Mouse (Mus musculus) WW6 (cell line): ENCODE results near the gene Fggy.

Source experiments
- DNase-seq: peaks from one replicate; pipeline ENCODE4 v3.0.0-alpha.2; 2013; ENCODE audit warnings: low read depth, low spot score

Gene Fggy

DNA sequence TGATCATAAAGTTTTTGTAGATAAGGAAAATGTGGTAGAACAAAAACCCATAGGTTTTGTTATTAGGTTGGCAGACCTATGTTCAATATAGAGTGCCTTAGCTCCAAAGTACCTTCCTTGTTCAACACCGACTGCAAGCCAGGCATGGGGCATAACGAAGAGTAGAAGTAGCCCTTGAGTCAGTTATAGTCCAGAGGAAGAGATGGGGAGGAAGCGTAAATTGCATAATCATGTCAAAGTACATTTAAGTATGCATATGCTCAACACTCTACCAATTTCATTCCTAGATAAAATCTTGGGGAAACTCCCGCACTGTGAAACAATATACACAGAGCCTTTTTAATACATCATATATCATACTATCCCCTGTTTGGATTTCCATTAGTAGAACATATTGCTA lies 221.2 kb downstream of the Fggy start:
- DNase-seq = no peak

- no peak for DNase-seq
Observed at GRCm38 (mm10) chr4:95784146-95784895, 227.0 kb downstream of the Fggy start.

DNA sequence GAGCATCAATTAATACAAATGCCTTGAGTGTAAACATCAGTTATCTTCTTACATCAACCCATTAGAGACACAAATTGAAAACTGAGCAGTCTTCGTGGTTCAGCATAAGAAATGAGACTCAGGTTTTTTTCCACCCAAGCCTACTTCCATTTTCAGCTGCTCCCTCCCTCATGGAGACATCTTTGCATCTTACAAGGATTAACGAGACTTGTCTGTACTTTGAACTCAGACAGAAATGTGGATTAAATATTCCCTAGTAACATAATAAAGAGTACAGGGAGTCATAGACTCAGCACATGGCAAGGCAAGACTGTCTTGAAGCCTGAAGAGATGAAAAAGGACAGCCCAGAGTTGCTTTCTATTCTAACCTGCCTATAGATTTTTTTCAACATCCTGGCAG lies 230.3 kb downstream of the Fggy start:
- no peak for DNase-seq

- no peak for DNase-seq
Observed at GRCm38 (mm10) chr4:95788867-95789266, 231.6 kb downstream of the Fggy start.

DNA sequence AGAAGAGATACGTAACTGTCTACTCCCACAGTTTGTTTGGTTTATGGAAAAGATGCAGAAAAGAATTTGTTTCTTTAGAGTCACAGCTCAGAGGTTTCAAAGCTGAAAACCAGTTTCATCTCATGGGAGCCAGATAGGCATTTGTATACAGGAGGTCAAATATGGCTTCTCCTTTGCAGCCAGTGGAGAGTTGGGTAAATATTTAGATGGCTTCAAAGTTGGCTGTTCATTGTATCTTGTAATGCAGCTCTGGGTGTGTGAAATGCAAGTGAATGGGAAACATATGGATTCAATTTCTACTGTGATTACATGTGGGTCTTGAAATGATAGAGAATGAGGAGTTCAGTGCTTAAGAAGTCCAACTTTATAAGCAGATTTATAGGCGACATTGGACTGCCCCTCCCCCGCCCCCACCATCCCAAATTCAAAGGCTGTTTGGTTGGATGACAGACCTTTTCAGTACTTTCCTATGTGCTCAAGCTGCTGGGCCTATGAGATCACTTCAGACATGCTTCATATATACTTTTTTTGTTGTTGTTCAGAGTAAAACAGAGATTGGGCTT lies 234.7 kb downstream of the Fggy start:
- DNase-seq = no peak

DNA sequence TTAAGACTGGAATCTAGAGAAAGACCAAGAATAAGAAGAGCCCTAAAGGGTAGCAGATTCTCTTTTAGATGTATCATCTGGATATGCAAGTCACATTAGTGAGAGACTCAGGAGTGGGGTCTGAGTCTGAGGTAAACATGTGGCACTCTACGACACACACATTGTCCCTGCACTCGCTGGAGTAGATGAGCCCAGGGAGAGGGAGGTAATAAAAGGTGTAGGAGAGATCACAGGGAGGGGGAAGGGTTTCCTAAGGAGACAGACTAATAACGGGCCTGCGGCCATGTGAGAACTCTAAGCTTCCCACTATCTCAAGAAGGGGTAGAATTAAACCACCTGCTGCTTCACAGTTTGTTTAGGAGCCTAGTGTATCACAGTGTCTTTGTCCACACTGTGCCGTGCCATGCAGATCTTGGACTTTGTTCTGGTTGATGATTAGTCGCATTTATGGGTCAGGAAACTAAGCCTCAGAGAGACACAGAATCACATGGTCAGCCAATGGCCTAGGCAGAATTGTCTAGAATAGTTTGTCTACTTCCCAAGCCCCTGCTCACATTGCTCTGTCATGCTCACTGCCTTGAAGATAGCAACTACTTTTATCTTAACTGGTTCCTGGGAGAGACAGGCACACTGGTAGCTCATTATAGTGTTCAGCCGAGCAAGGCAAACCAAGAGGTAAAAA lies 236.5 kb downstream of the Fggy start:
- no peak for DNase-seq

- DNase-seq = no peak
Observed at GRCm38 (mm10) chr4:95794651-95795050, 237.3 kb downstream of the Fggy start.

- no peak for DNase-seq
Observed at GRCm38 (mm10) chr4:95795283-95795682, 238.0 kb downstream of the Fggy start.

- no peak for DNase-seq
Observed at GRCm38 (mm10) chr4:95819650-95820049, 262.3 kb downstream of the Fggy start.

DNA sequence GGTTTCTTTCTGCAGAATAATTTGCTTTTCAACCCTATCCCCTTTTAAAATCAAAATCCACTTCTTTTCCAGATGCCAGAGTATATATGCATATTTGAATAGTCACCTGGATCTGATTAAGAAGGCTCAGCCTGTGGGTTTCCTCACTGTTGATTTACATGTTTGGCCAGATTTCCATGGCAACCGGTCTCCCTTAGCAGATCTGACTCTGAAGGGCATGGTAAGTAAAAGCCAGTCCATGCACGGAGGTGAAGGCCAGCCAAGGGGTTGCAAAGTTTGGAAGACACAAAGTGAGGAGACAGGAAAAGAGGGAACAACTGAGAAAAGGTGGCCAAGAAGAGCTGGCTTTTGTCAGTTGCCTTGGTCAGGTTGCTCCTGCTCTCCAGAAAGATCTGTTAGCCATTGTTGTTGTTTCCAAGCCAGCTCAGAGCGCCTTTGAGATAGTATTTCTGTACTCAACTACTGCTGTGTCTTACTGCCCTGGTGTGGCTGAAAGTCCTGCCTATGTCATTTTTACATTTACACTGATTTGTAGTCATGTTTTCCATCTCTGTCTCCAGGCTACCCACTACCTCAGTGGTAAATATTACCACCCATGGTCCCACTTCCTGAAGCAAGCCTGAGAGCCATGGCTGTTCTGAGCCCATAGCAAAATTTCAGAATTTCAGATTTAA lies 264.7 kb downstream of the Fggy start:
- no peak for DNase-seq

DNA sequence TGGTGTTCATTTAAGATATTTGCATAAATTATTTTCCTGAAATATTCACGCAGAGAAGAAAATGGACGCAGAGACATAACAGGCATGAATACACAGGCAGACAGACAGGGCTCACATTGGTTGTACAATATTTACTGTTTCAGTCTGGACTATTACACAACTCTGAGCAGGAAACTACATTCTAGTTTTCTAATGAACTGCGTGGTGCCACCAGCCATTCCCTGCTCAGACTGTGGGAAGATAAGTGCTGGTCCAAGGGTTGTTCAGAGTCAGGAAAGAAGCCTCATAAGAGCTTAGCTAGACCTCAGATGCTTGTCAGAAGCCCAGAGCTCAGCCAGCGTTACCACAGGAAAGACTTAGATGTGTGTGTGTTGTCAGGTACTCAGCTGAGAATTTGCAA lies 270.9 kb downstream of the Fggy start:
- no peak for DNase-seq

DNA sequence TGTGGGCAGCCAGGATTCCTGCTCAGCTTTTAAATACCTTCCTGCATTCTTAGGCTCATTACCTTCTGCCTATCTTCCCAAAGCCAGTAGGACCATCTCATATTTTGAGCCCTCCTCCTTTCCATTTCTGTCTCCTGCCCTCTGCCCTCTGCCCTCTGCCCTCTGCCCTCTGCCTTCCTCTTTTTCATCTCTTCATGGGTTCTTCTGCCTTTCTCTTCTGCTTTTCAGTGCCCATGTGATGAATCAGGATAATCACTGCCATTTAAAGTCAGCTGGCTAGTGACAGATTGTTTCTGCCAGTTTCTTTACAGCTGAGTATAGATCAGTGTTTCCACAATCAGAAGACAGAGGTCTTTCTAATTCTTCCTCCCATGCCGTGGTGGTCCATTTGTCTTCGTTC lies 273.0 kb downstream of the Fggy start:
- no peak for DNase-seq

- no peak for DNase-seq
Observed at GRCm38 (mm10) chr4:95839860-95840259, 282.6 kb downstream of the Fggy start.

DNA sequence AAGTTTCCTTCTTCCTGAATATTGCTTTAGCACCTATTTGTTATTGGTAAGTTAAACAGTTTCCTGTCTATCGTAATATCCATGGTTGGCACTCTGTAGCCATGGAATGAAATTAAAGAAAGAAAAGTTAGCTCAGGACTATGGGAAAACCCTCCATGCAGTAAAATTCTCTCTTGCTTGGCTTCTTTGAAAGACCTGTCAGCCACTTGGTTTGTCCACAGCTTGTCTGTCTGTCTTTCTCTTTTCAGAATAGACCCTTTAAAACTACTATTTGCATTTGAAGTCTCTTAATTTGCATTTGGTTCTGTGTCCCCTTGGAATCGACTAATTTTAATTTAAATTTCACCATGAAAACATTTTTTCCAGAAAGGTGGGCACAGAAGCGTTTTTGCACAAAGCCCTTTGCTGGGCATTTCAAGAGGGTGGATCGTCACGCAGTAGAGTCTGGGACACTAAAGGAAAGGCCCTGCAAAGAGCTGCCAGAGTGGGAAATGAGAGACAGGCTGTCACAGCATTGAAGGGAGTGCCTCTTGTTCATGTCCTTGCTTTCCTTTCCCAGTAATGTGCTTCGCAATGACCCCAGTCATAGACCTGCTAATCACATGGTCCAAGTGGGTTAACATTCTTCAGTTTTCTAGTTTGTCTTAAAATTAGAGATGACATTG lies 283.2 kb downstream of the Fggy start:
- no peak for DNase-seq

DNA sequence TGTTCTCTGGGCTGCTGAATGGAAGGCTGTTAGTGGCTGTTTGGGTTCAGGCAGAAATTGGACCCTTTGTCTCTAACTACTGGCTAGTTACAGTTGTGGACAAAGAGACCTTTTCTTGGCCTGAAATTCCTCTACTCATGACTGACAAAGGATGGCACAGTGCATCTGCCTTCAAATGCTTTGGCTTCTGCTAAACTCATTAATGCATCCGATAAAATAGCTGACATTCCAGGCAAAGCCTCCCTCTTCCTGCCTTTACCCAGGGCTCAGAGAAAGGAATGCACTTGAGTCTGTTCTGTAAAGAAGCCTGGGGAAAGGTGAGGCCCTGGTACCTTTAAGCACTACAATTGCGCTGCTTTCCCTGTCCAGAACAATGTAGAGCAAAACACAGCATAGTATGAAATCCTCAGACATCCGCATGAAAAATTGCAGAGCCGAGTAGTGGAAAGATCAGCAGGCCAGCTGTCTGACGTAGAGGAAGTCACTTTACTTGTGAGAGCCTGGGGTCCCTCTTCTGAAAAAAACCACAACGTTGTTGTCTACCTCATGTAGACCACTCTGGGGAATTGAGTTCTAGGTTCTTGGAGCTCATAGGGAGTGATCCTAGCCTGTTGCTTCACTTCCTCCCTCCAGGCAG lies 288.8 kb downstream of the Fggy start:
- no peak for DNase-seq

GRCm38 (mm10) chr4:95847219-95847618 lies 289.9 kb downstream of the Fggy start:
- DNase-seq = no peak

- no peak for DNase-seq
Observed at GRCm38 (mm10) chr4:95847664-95848063, 290.4 kb downstream of the Fggy start.

DNA sequence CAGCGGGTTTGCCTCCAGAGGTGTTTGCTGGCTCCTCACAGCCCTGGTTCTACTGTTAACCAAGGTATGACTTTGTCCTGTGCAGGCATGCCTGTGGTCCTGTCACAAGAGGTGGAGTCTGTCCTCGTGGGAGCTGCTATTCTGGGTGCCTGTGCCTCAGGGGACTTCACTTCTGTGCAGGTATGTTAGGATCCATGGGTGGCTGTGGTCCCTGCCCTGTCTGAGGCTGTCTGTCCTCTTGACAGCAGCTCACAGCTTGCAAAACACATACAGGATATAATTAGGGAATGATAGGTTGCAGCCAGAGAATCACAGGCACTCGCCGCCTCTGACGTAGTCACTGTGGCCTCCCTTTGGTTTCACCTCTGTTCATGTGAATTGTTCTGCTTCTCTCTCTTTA lies 292.2 kb downstream of the Fggy start:
- no peak for DNase-seq

DNA sequence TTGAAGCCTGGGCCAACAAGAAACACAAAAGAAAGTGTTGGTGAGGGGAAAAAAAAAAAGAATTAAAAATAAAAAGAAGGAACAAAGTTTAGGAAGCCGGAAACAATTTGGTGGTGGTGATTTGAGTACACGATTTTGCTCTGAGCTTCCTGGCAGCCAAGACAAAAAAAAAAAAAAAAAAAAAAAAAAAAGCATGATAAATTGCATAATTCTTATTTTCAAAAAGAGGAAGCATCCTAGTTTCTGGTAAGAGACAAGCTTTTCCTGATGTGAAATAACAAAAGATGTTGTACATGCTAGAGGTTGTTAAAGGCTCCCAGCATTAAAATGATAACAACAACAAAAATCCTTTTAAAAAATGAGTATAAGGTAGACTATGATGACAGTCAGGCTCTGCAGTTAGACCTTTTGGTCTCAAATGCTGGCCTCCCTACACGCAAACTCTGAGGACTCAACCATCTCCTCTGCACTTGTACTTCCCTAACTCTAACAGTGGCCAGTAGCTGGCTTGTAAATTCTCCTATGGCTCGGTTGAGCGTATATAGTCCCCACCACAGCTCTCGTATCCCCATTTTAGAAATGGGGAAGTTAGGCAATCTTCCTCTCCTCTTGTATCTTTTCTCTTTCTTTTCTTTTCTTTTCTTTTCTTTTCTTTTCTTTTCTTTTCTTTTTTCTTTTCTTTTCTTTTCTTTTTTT lies 292.9 kb downstream of the Fggy start:
- DNase-seq = no peak

- no peak for DNase-seq
Observed at GRCm38 (mm10) chr4:95852257-95852656, 294.9 kb downstream of the Fggy start.

DNA sequence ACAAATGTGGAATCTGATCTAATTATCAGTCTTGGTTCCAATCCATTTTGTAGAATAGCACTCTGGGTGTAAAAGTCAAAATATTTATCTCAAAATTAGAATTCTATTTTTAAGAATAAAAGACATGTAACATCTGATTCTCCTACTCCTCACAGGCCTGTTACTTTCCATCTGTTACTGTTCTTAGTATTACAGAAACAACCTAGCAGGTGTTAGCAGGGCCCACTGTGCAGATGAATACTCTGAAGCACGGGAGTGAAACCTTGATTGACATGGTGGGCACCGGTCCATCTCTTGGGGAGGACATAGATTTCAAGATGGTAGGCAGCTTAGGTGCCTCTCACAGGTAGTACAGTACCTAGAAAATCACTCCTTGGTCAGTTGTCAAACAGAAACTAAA lies 298.7 kb downstream of the Fggy start:
- no peak for DNase-seq
